Mouse (Mus musculus) midbrain, embryonic 15.5 days (tissue): ENCODE measurements around the gene Cavin2. TPM values are rescaled to one million over a fixed set of nuclear protein-coding genes. Genes with fewer than 3 reads are reported as not detected.

Experiments
- ATAC-seq: fragments of 200-750 bp; cut with Nextera tagmentation; replicated peaks from 2 replicates; pipeline ENCODE4 v1.8.0; 2017; ENCODE audit warnings: moderate TSS enrichment
- H3K27ac ChIP-seq: fragments of 300-500 bp; sonication (generic); 2 replicates; pipeline ENCODE4 v1.5.1; 2015; ENCODE audit warnings: mild to moderate bottlenecking, inconsistent platforms
- H3K27me3 ChIP-seq: fragments of 300-500 bp; sonication (generic); replicated peaks from 2 replicates; pipeline ENCODE4 v1.6.1; 2015; ENCODE audit warnings: inconsistent platforms
- H3K36me3 ChIP-seq: fragments of 300-500 bp; sonication (generic); replicated peaks from 2 replicates; pipeline ENCODE4 v1.6.1; 2015; ENCODE audit warnings: inconsistent platforms
- H3K4me1 ChIP-seq: fragments of 300-500 bp; sonication (generic); 2 replicates; pipeline ENCODE4 v1.6.1; 2015; ENCODE audit warnings: inconsistent platforms
- H3K4me2 ChIP-seq: fragments of 300-500 bp; sonication (generic); 2 replicates; pipeline ENCODE4 v1.6.1; 2015; ENCODE audit warnings: inconsistent platforms, mild to moderate bottlenecking, moderate library complexity
- H3K4me3 ChIP-seq: fragments of 300-500 bp; sonication (generic); 2 replicates; pipeline ENCODE4 v1.5.1; 2015; ENCODE audit warnings: mild to moderate bottlenecking, inconsistent platforms
- H3K9ac ChIP-seq: fragments of 300-500 bp; sonication (generic); 2 replicates; pipeline ENCODE4 v1.6.1; 2015; ENCODE audit warnings: mild to moderate bottlenecking, inconsistent platforms
- H3K9me3 ChIP-seq: fragments of 300-500 bp; sonication (generic); 2 replicates; pipeline ENCODE4 v1.6.1; 2016; ENCODE audit warnings: inconsistent platforms
- WGBS: fragments of 180-500 bp; shearing (Covaris S2); methylation state at CpG from one replicate; pipeline ENCODE4 v1.1.7; 2015; ENCODE audit warnings: mixed read lengths; 5-methylcytosine and 5-hydroxymethylcytosine counted together
- polyA plus RNA-seq: library from polyadenylated mRNA; unstranded; fragments of >200 nt; fragmentation: Nextera tagmentation; extraction: Ambion mirVana; gene quantifications from 2 replicates; pipeline ENCODE4 v1.2.1, GENCODE M21; 2015

Cavin2 gene
- polyA plus RNA-seq, 1 experiment from 2014 or later, result 6.4 TPM

- H3K36me3 ChIP-seq, result no peaks in the 10 kb centered on the region
- H3K9ac ChIP-seq, result no peak overlapping the region
- ATAC-seq, result no peak; the same call in 1 of the 2 replicates
- H3K27ac ChIP-seq, result peak overlapping the region; percentile 80
- H3K4me2 ChIP-seq, result peak overlapping the region; percentile 50
- no peaks in the 10 kb centered on the region for H3K9me3 ChIP-seq
- WGBS, result 41% methylated on average over 6 of the region's 6 CpGs
- H3K27me3 ChIP-seq, result no peaks in the 10 kb centered on the region
- H3K4me3 ChIP-seq, result peak overlapping the region; percentile 26; the same call in 1 of the 2 replicates
- H3K4me1 ChIP-seq, result peaks cover 20% of the 10 kb centered on the region
These were observed 44.1 kb downstream of the Cavin2 start for GRCm38 (mm10) chr1:51332986-51333385.

DNA sequence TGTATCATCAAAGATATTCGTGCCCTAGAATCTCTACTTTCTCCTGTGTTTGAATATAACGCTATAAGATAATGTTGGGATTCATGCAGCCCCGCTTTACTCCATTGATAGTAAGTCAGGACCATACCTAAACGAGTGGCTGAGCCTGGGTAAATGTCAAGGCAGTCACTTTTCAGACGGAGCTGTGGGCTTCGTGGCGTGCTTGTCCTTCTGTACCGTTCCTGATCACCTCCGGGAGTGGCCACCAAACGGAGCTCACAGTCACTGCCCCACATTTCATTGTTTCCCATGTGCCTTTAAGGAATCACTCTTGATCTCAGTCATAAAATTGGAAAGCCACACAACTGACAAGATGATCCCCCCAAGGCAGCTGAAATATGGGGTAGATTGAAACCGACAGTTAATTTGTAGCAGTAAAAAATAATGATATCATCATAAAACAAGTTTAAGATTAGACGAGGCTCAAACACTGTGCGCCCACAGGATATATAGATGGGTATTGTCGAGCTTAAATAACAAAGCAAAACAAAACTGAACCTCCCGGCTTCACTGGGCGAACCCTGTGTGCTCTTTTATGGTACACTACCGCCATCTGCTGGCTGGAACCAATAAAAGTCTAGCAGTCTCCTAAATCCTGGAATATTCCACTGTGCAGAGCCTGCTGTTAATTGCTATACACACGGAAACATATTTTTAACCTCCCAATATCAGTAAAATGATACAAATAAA lies 44.8 kb downstream of the Cavin2 start:
- Histone ChIP-seq H3K9ac (peak overlapping the region; percentile 31), H3K27me3 (no peaks in the 10 kb centered on the region), H3K27ac (peak overlapping the region; percentile 80), H3K4me1 (peaks cover 20% of the 10 kb centered on the region), H3K4me2 (peak overlapping the region; percentile 50), H3K4me3 (peak overlapping the region; percentile 26), H3K36me3 (no peaks in the 10 kb centered on the region), H3K9me3 (no peaks in the 10 kb centered on the region)
- peak; percentile 95 for ATAC-seq
- WGBS, result 20% methylated on average over 18 of the region's 18 CpGs

- Histone ChIP-seq H3K27ac (peak overlapping the region; percentile 79), H3K9me3 (no peaks in the 10 kb centered on the region), H3K36me3 (no peaks in the 10 kb centered on the region), H3K9ac (peak overlapping the region; percentile 31), H3K4me1 (peaks cover 20% of the 10 kb centered on the region), H3K27me3 (no peaks in the 10 kb centered on the region), H3K4me2 (peak overlapping the region; percentile 50), H3K4me3 (no peak overlapping the region)
- 28% methylated on average over 6 of the region's 6 CpGs for WGBS
- ATAC-seq, result peak; percentile 77
These were observed 45.4 kb downstream of the Cavin2 start for GRCm38 (mm10) chr1:51334289-51334688.

GRCm38 (mm10) chr1:51335081-51335480 lies 46.2 kb downstream of the Cavin2 start:
- H3K27me3 ChIP-seq, result no peaks in the 10 kb centered on the region
- H3K4me3 ChIP-seq, result no peak overlapping the region
- no peak for ATAC-seq
- no peaks in the 10 kb centered on the region for H3K36me3 ChIP-seq
- H3K4me2 ChIP-seq, result no peak overlapping the region
- no peaks in the 10 kb centered on the region for H3K9me3 ChIP-seq
- H3K9ac ChIP-seq, result no peak overlapping the region
- peaks cover 20% of the 10 kb centered on the region for H3K4me1 ChIP-seq
- no peak overlapping the region for H3K27ac ChIP-seq
- 87% methylated on average over 2 of the region's 2 CpGs for WGBS

DNA sequence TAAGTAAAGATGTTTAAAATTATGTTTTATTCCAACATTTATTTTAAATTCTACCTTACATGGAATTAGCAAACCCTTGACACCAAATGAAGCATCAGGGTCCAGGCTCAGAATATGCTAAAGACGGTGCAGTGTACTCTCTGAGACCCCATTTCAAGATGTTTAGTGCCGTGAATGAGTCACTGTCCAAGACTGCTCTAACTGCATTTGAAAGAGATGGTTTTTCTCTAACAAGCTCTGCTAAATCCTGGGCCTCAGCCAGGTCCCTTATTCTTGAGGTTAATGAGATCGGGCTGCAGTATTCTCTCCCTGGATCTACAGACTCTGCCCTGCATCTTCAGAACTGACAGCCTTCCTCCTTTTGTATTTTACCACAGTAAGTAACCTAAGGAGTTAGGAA lies 55.2 kb downstream of the Cavin2 start:
- Histone ChIP-seq H3K9me3 (0 out of 2 replicates have a peak, but pooled peaks cover 2% of the 10 kb centered on the region), H3K9ac (no peak overlapping the region), H3K36me3 (no peaks in the 10 kb centered on the region), H3K4me2 (no peak overlapping the region), H3K27ac (no peak overlapping the region), H3K4me3 (no peak overlapping the region), H3K27me3 (no peaks in the 10 kb centered on the region), H3K4me1 (peaks cover 5% of the 10 kb centered on the region)
- ATAC-seq, result peak; percentile 45; the same call in 1 of the 2 replicates
- WGBS, result 47% methylated on average over 3 of the region's 3 CpGs

GRCm38 (mm10) chr1:51347596-51347995 lies 58.7 kb downstream of the Cavin2 start:
- H3K9ac ChIP-seq, result no peak overlapping the region
- H3K9me3 ChIP-seq, result 0 out of 2 replicates have a peak, but pooled peaks cover 2% of the 10 kb centered on the region
- no peak overlapping the region for H3K27ac ChIP-seq
- no peak overlapping the region for H3K4me3 ChIP-seq
- peaks cover 12% of the 10 kb centered on the region for H3K4me1 ChIP-seq
- no peak overlapping the region for H3K4me2 ChIP-seq
- WGBS, result 95% methylated on average over 3 of the region's 3 CpGs
- H3K27me3 ChIP-seq, result no peaks in the 10 kb centered on the region
- ATAC-seq, result no peak
- H3K36me3 ChIP-seq, result no peaks in the 10 kb centered on the region

DNA sequence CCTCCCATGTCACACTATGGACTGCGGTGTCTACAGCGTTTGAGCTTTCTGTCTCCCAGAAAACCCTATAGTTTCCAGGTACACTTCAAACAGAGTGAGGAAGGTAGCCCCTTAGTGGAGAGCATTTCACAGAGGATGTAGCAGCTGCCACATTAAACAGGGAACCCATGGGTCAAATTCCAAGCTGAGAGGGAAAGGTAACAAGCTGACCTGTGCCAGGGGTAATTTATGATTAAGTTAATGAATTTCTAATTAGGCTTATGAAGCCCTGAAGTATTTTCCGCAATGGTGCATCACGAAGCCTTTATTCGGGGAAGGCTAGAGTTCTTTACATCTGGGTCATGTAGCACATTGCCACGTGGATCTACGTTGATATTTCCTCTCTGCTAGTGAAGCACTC lies 59.7 kb downstream of the Cavin2 start:
- 73% methylated on average over 7 of the region's 7 CpGs for WGBS
- ATAC-seq, result no peak
- 0 out of 2 replicates have a peak, but pooled peaks cover 2% of the 10 kb centered on the region for H3K9me3 ChIP-seq
- no peaks in the 10 kb centered on the region for H3K27me3 ChIP-seq
- peaks cover 12% of the 10 kb centered on the region for H3K4me1 ChIP-seq
- H3K27ac ChIP-seq, result no peak overlapping the region
- H3K9ac ChIP-seq, result no peak overlapping the region
- no peaks in the 10 kb centered on the region for H3K36me3 ChIP-seq
- H3K4me2 ChIP-seq, result no peak overlapping the region
- no peak overlapping the region for H3K4me3 ChIP-seq

- H3K4me2 ChIP-seq, result no peak overlapping the region
- H3K36me3 ChIP-seq, result no peaks in the 10 kb centered on the region
- H3K27me3 ChIP-seq, result no peaks in the 10 kb centered on the region
- peak overlapping the region; percentile 48; the same call in 1 of the 2 replicates for H3K27ac ChIP-seq
- H3K4me3 ChIP-seq, result no peak overlapping the region
- WGBS, result 25% methylated on average over 7 of the region's 7 CpGs
- peak; percentile 77 for ATAC-seq
- peaks cover 12% of the 10 kb centered on the region for H3K4me1 ChIP-seq
- no peak overlapping the region for H3K9ac ChIP-seq
- 0 out of 2 replicates have a peak, but pooled peaks cover 2% of the 10 kb centered on the region for H3K9me3 ChIP-seq
These were observed 60.5 kb downstream of the Cavin2 start for GRCm38 (mm10) chr1:51349291-51349967.

Other genes starting within 250 kb of the Cavin2 start
- gene Nabp1, start 189.3 kb downstream of the Cavin2 start, polyA plus RNA-seq, result 8.9 and 9.2 TPM in 2 replicates